Mouse (Mus musculus): ENCODE results near the gene Tubg1. TPM values are rescaled to one million over a fixed set of nuclear protein-coding genes. Genes with fewer than 3 reads are reported as not detected.

Gene Tubg1
- polyA plus RNA-seq, 1 experiment from 2014 or later: 63.1 TPM

- no peak overlapping the region for H3K9ac ChIP-seq (ENCODE audit: low read length)
- ATAC-seq (ENCODE audit: insufficient number of reproducible peaks, insufficient read depth, low FRiP score, low read depth): no peak
- WGBS: 83% methylated on average over 6 of the region's 6 CpGs
Measured at GRCm38 (mm10) chr11:101131701-101132100, 12.0 kb downstream of the Tubg1 start.

DNA sequence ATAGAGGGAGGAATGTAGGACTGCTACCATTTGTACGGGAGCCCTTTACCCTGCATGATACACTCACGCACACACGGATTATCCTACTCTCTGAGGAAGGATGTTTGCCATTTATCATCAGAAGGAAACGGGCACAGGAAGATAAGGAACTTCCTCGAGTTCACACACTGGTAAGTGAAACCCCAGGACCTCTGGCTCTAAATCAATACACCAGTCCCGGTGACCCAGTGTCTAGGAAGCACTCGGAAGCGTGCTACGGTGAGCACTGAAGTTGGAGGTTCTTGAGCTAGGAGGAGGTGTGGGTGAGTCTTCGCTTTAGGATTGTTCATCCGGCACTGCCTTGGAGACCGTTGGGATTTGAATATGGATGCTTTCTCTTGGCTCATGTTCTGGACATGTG, 13.3 kb downstream of the Tubg1 start:
- H3K4me3 ChIP-seq (ENCODE audit: control insufficient read depth in 1 of 2, insufficient read depth in 1 of 2, low read depth in 1 of 2, low read length in 2 of 2): no peak overlapping the region
- WGBS: 49% methylated on average over 12 of the region's 12 CpGs

More at GRCm38 (mm10) chr11:101131701-101132100, 12.0 kb downstream of the Tubg1 start:
- H3K4me1 ChIP-seq (ENCODE audit: control insufficient read depth in 2 of 2, insufficient read depth in 2 of 2, low read length in 2 of 2): peaks cover 13 to 19% of the 10 kb centered on the region in 2 experiments; a peak in 3 of 4 replicates
- H3K27ac ChIP-seq (replicated peaks in 1 of 2; ENCODE audit: control insufficient read depth in 1 of 2, insufficient read depth in 1 of 2, low read depth in 2 of 2, low read length in 2 of 2): no peak overlapping the region
- H3K27me3 ChIP-seq (ENCODE audit: control insufficient read depth, insufficient read depth, low read length): no peaks in the 10 kb centered on the region
- H3K36me3 ChIP-seq (ENCODE audit: control insufficient read depth, insufficient read depth, low read length): peaks cover 4% of the 10 kb centered on the region
- H3K4me3 ChIP-seq (ENCODE audit: control insufficient read depth in 1 of 2, insufficient read depth in 1 of 2, low read depth in 1 of 2, low read length in 2 of 2): no peak overlapping the region
- no peak overlapping the region for H3K4me2 ChIP-seq (ENCODE audit: low read length)
- H3K9me3 ChIP-seq (ENCODE audit: control insufficient read depth, low read length): no peaks in the 10 kb centered on the region

GRCm38 (mm10) chr11:101134217-101134865, 14.6 kb downstream of the Tubg1 start:
- Histone ChIP-seq H3K27ac (replicated peaks in 1 of 2; ENCODE audit: control insufficient read depth in 1 of 2, insufficient read depth in 1 of 2, low read depth in 2 of 2, low read length in 2 of 2) (no peak overlapping the region), H3K9me3 (ENCODE audit: control insufficient read depth, low read length) (no peaks in the 10 kb centered on the region), H3K36me3 (ENCODE audit: control insufficient read depth, insufficient read depth, low read length) (no peaks in the 10 kb centered on the region), H3K4me3 (ENCODE audit: control insufficient read depth in 1 of 2, insufficient read depth in 1 of 2, low read depth in 1 of 2, low read length in 2 of 2) (no peak overlapping the region), H3K4me2 (ENCODE audit: low read length) (no peak overlapping the region), H3K4me1 (ENCODE audit: control insufficient read depth in 2 of 2, insufficient read depth in 2 of 2, low read length in 2 of 2) (peaks cover 17 to 23% of the 10 kb centered on the region in 2 experiments; a peak in 3 of 4 replicates), H3K9ac (ENCODE audit: low read length) (peak overlapping the region; percentile 14; the same call in 1 of the 2 replicates), H3K27me3 (ENCODE audit: control insufficient read depth, insufficient read depth, low read length) (no peaks in the 10 kb centered on the region)
- ATAC-seq (ENCODE audit: insufficient number of reproducible peaks, insufficient read depth, low FRiP score, low read depth): no peak
- 54% methylated on average over 13 of the region's 13 CpGs for WGBS

More for the DNA sequence above, 13.3 kb downstream of the Tubg1 start:
- Histone ChIP-seq H3K4me1 (ENCODE audit: control insufficient read depth in 2 of 2, insufficient read depth in 2 of 2, low read length in 2 of 2) (peaks cover 13 to 19% of the 10 kb centered on the region in 2 experiments; a peak in 3 of 4 replicates), H3K36me3 (ENCODE audit: control insufficient read depth, insufficient read depth, low read length) (no peaks in the 10 kb centered on the region), H3K9me3 (ENCODE audit: control insufficient read depth, low read length) (no peaks in the 10 kb centered on the region), H3K4me2 (ENCODE audit: low read length) (no peak overlapping the region), H3K27me3 (ENCODE audit: control insufficient read depth, insufficient read depth, low read length) (no peaks in the 10 kb centered on the region), H3K27ac (replicated peaks in 1 of 2; ENCODE audit: control insufficient read depth in 1 of 2, insufficient read depth in 1 of 2, low read depth in 2 of 2, low read length in 2 of 2) (no peak overlapping the region), H3K9ac (ENCODE audit: low read length) (no peak overlapping the region)
- no peak for ATAC-seq (ENCODE audit: insufficient number of reproducible peaks, insufficient read depth, low FRiP score, low read depth)

DNA sequence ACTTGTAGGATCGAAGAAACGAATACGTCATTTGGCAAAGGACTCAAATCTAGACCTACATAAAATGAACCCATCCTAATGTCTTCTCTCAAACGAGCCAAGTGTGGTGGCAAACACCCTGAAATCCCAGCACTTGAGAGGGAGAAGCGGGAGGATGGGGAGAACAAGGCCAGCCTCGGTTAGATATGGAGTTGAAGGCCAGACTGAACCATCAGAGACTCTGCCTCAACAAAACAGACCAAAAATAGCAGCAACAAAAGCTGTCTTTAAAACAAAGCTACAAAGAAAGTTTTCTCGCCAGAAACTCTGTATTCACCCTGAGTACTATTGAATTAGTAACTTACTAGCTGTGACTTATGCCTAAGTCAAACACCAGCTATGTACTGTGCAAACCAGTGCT, 17.3 kb downstream of the Tubg1 start:
- WGBS: 70% methylated on average over 7 of the region's 7 CpGs
- no peak overlapping the region for H3K27ac ChIP-seq (replicated peaks in 1 of 2; ENCODE audit: control insufficient read depth in 1 of 2, insufficient read depth in 1 of 2, low read depth in 2 of 2, low read length in 2 of 2)
- ATAC-seq (ENCODE audit: insufficient number of reproducible peaks, insufficient read depth, low FRiP score, low read depth): no peak
- H3K9ac ChIP-seq (ENCODE audit: low read length): no peak overlapping the region
- H3K36me3 ChIP-seq (ENCODE audit: control insufficient read depth, insufficient read depth, low read length): no peaks in the 10 kb centered on the region
- H3K4me3 ChIP-seq (ENCODE audit: control insufficient read depth in 1 of 2, insufficient read depth in 1 of 2, low read depth in 1 of 2, low read length in 2 of 2): no peak overlapping the region
- no peak overlapping the region for H3K4me2 ChIP-seq (ENCODE audit: low read length)
- no peaks in the 10 kb centered on the region for H3K27me3 ChIP-seq (ENCODE audit: control insufficient read depth, insufficient read depth, low read length)
- H3K4me1 ChIP-seq (ENCODE audit: control insufficient read depth in 2 of 2, insufficient read depth in 2 of 2, low read length in 2 of 2): peaks cover 17 to 19% of the 10 kb centered on the region in 2 experiments
- no peaks in the 10 kb centered on the region for H3K9me3 ChIP-seq (ENCODE audit: control insufficient read depth, low read length)

DNA sequence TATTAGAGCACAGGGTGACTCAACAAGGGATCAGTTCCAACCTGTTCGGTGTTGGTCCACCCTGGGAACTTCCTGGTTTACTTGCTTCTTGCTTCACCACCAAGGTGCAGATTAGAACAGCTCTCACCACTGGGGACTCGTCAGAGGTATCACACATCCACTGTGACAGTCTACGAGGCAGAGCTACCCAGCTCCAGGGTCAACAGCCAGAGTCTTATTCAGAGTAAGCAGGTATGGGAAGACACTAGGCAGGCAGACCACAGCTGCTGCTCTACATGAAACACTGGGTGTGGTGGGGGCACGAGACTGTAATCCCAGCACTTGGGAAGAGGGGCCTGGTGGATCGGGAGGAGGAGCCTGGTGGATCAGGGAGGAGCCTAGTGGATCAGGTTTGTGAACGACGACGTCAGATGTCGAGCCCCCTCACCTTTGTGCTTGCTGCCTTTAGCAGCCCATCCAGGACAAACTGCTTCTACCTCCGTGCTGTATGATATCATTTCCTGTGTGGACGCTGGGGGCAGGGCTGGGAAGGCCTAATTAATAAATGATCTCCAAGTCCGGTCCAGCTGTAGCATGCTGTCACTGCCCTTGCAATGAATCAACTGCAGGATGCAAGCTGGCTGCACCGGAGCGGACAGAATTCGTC, 18.9 kb downstream of the Tubg1 start:
- H3K4me1 ChIP-seq (ENCODE audit: control insufficient read depth in 2 of 2, insufficient read depth in 2 of 2, low read length in 2 of 2): peaks cover 17 to 21% of the 10 kb centered on the region in 2 experiments
- peak overlapping the region; percentile 34 for H3K4me2 ChIP-seq (ENCODE audit: low read length)
- ATAC-seq (ENCODE audit: insufficient number of reproducible peaks, insufficient read depth, low FRiP score, low read depth): 0 out of 2 replicates have a peak, but pooled peaks have one; percentile 27
- H3K27me3 ChIP-seq (ENCODE audit: control insufficient read depth, insufficient read depth, low read length): no peaks in the 10 kb centered on the region
- no peaks in the 10 kb centered on the region for H3K36me3 ChIP-seq (ENCODE audit: control insufficient read depth, insufficient read depth, low read length)
- no peaks in the 10 kb centered on the region for H3K9me3 ChIP-seq (ENCODE audit: control insufficient read depth, low read length)
- WGBS: 36% methylated on average over 15 of the region's 15 CpGs
- H3K4me3 ChIP-seq (ENCODE audit: control insufficient read depth in 1 of 2, insufficient read depth in 1 of 2, low read depth in 1 of 2, low read length in 2 of 2): no peak overlapping the region
- no peak overlapping the region for H3K27ac ChIP-seq (replicated peaks in 1 of 2; ENCODE audit: control insufficient read depth in 1 of 2, insufficient read depth in 1 of 2, low read depth in 2 of 2, low read length in 2 of 2)
- H3K9ac ChIP-seq (ENCODE audit: low read length): peak overlapping the region; percentile 31; the same call in 1 of the 2 replicates

- Histone ChIP-seq H3K27ac (replicated peaks in 1 of 2; ENCODE audit: control insufficient read depth in 1 of 2, insufficient read depth in 1 of 2, low read depth in 2 of 2, low read length in 2 of 2) (peak overlapping the region; percentile 83 to 84), H3K36me3 (ENCODE audit: control insufficient read depth, insufficient read depth, low read length) (no peaks in the 10 kb centered on the region)
- ATAC-seq (ENCODE audit: insufficient number of reproducible peaks, insufficient read depth, low FRiP score, low read depth): peak; percentile 71; the same call in 1 of the 2 replicates
Measured at GRCm38 (mm10) chr11:101140164-101140819, 20.6 kb downstream of the Tubg1 start.

GRCm38 (mm10) chr11:101141088-101141487, 21.4 kb downstream of the Tubg1 start:
- Histone ChIP-seq H3K9me3 (ENCODE audit: control insufficient read depth, low read length) (no peaks in the 10 kb centered on the region), H3K27me3 (ENCODE audit: control insufficient read depth, insufficient read depth, low read length) (no peaks in the 10 kb centered on the region), H3K4me1 (ENCODE audit: control insufficient read depth in 2 of 2, insufficient read depth in 2 of 2, low read length in 2 of 2) (peaks cover 14 to 23% of the 10 kb centered on the region in 2 experiments), H3K4me2 (ENCODE audit: low read length) (no peak overlapping the region), H3K9ac (ENCODE audit: low read length) (0 out of 2 replicates have a peak overlapping the region, but pooled peaks have one; percentile 65), H3K36me3 (ENCODE audit: control insufficient read depth, insufficient read depth, low read length) (no peaks in the 10 kb centered on the region), H3K27ac (replicated peaks in 1 of 2; ENCODE audit: control insufficient read depth in 1 of 2, insufficient read depth in 1 of 2, low read depth in 2 of 2, low read length in 2 of 2) (peak overlapping the region; percentile 70 to 84), H3K4me3 (ENCODE audit: control insufficient read depth in 1 of 2, insufficient read depth in 1 of 2, low read depth in 1 of 2, low read length in 2 of 2) (no peak overlapping the region)
- ATAC-seq (ENCODE audit: insufficient number of reproducible peaks, insufficient read depth, low FRiP score, low read depth): no peak
- 77% methylated on average over 8 of the region's 8 CpGs for WGBS

More at GRCm38 (mm10) chr11:101140164-101140819, 20.6 kb downstream of the Tubg1 start:
- Histone ChIP-seq H3K4me1 (ENCODE audit: control insufficient read depth in 2 of 2, insufficient read depth in 2 of 2, low read length in 2 of 2) (peaks cover 14 to 23% of the 10 kb centered on the region in 2 experiments), H3K9me3 (ENCODE audit: control insufficient read depth, low read length) (no peaks in the 10 kb centered on the region), H3K4me3 (ENCODE audit: control insufficient read depth in 1 of 2, insufficient read depth in 1 of 2, low read depth in 1 of 2, low read length in 2 of 2) (peak overlapping the region; percentile 32 to 39), H3K27me3 (ENCODE audit: control insufficient read depth, insufficient read depth, low read length) (no peaks in the 10 kb centered on the region), H3K4me2 (ENCODE audit: low read length) (peak overlapping the region; percentile 61), H3K9ac (ENCODE audit: low read length) (peak overlapping the region; percentile 65)
- WGBS: 20% methylated on average over 27 of the region's 27 CpGs
